Mouse (Mus musculus) central nervous system, embryonic 14 days (tissue): ENCODE measurements around the gene Trappc3l. TPM values are rescaled to one million over a fixed set of nuclear protein-coding genes. Genes with fewer than 3 reads are reported as not detected.

Experiments used
- polyA plus RNA-seq: library from polyadenylated mRNA; depleted of rRNA; stranded (reverse); fragments of >200 nt; gene quantifications from 2 replicates; pipeline ENCODE4 v1.2.3, GENCODE M21; 2012; rRNA removed

The Trappc3l gene
- not detected in 2 replicates for polyA plus RNA-seq

GRCm38 (mm10) chr10:34037401-34037800, at the start of gene Trappc3l:
TSS of gene Trappc3l (plus strand) at chr10:34037597.

GRCm38 (mm10) chr10:34019302-34020075, 17.9 kb upstream of the Trappc3l start, which contains the start of gene Rwdd1:
TSS of gene Rwdd1 (minus strand) at chr10:34019624.

GRCm38 (mm10) chr10:34044210-34044609, 6.8 kb downstream of the Trappc3l start, which contains the start of gene Calhm4:
TSS of gene Calhm4 (minus strand) at chr10:34044310.

GRCm38 (mm10) chr10:34096418-34096883, 59.1 kb downstream of the Trappc3l start, which contains the start of gene Calhm5:
TSS of gene Calhm5 (minus strand) at chr10:34096519.

GRCm38 (mm10) chr10:34127392-34128378, 90.3 kb downstream of the Trappc3l start, which contains the start of gene Calhm6:
TSS of gene Calhm6 (minus strand) at chr10:34127984.

Other genes starting within 250 kb of the Trappc3l start
- not detected in 2 replicates for gene Sult3a1, start 179.9 kb upstream of the Trappc3l start, polyA plus RNA-seq
- 0.66 and 0.74 TPM in 2 replicates for gene Rsph4a, start 132.5 kb upstream of the Trappc3l start, polyA plus RNA-seq
- gene Zup1, start 86.3 kb upstream of the Trappc3l start, polyA plus RNA-seq, result 16.4 and 17.0 TPM in 2 replicates
- 84.7 and 102 TPM in 2 replicates for gene Rwdd1, start 18.0 kb upstream of the Trappc3l start, polyA plus RNA-seq
- gene Calhm4, start 6.7 kb downstream of the Trappc3l start, polyA plus RNA-seq, result 0.01 TPM in 1 of 2 replicates, not detected in the other
- gene Calhm5, start 58.9 kb downstream of the Trappc3l start, polyA plus RNA-seq, result 0.18 and 0.34 TPM in 2 replicates
- 0.50 and 1.2 TPM in 2 replicates for gene Calhm6, start 90.4 kb downstream of the Trappc3l start, polyA plus RNA-seq
- 6.3 and 13.6 TPM in 2 replicates for gene Dse, start 170.1 kb downstream of the Trappc3l start, polyA plus RNA-seq
- 62.2 and 64.8 TPM in 2 replicates for gene Tspyl1, start 244.6 kb downstream of the Trappc3l start, polyA plus RNA-seq